Mouse (Mus musculus) stomach, embryonic 15.5 days (tissue): ENCODE measurements at regions not wholly inside any gene's neighbourhood (a gene's known extent, or its start where the extent isn't known, plus 50 kb on each side); places are given as distances from the start of the nearest gene placed in this dataset.

Experiments
- ATAC-seq: fragments of 200-750 bp; cut with Nextera tagmentation; 2 replicates; pipeline ENCODE4 v1.8.0; 2017; ENCODE audit warnings: low read depth, moderate number of reproducible peaks, moderate TSS enrichment; ENCODE audit not compliant: insufficient read depth, low FRiP score
- H3K27ac ChIP-seq: fragments of 300-500 bp; sonication (generic); 2 replicates; pipeline ENCODE4 v1.5.1; 2015; ENCODE audit warnings: mild to moderate bottlenecking, inconsistent platforms
- H3K27me3 ChIP-seq: fragments of 300-500 bp; sonication (generic); replicated peaks from 2 replicates; pipeline ENCODE4 v1.6.1; 2015; ENCODE audit warnings: inconsistent platforms
- H3K36me3 ChIP-seq: fragments of 300-500 bp; sonication (generic); 2 replicates; pipeline ENCODE4 v1.6.1; 2015; ENCODE audit warnings: inconsistent platforms
- H3K4me1 ChIP-seq: fragments of 300-500 bp; sonication (generic); 2 replicates; pipeline ENCODE4 v1.6.1; 2015; ENCODE audit warnings: inconsistent platforms
- H3K4me2 ChIP-seq: fragments of 300-500 bp; sonication (generic); 2 replicates; pipeline ENCODE4 v1.6.1; 2015; ENCODE audit warnings: mild to moderate bottlenecking, inconsistent platforms
- H3K4me3 ChIP-seq: fragments of 300-500 bp; sonication (generic); replicated peaks from 2 replicates; pipeline ENCODE4 v1.5.1; 2015; ENCODE audit warnings: inconsistent platforms
- H3K9ac ChIP-seq: fragments of 300-500 bp; sonication (generic); 2 replicates; pipeline ENCODE4 v1.6.1; 2015; ENCODE audit warnings: inconsistent platforms
- H3K9me3 ChIP-seq: fragments of 300-500 bp; sonication (generic); 2 replicates; pipeline ENCODE4 v1.6.1; 2016; ENCODE audit warnings: inconsistent platforms
- WGBS: fragments of 180-500 bp; shearing (Covaris S2); methylation state at CpG from one replicate; pipeline ENCODE4 v1.1.7; 2015; 5-methylcytosine and 5-hydroxymethylcytosine counted together

DNA sequence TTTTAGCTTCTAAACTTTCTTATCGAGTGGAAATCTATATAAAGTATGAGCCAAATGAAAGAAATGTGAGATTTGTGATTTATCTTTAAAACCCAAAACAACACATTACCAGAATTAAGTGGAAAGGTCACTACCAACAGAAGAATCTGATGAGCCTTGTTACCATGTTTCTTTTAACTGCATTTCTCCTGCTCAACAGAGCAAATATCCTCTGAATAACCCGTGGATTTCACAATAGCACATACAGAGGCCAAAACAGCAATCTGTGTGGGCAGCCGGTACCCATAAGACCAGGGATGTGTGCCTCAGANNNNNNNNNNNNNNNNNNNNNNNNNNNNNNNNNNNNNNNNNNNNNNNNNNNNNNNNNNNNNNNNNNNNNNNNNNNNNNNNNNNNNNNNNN lies 85.3 kb downstream of the 4930444P10Rik start:
- Histone ChIP-seq H3K36me3 (no peaks in the 10 kb centered on the region), H3K9me3 (no peaks in the 10 kb centered on the region), H3K9ac (no peak overlapping the region), H3K4me1 (no peaks in the 10 kb centered on the region), H3K4me2 (no peak overlapping the region), H3K27ac (no peak overlapping the region), H3K4me3 (no peak overlapping the region), H3K27me3 (no peaks in the 10 kb centered on the region)
- no peak for ATAC-seq
- 62% methylated on average over 3 of the region's 3 CpGs for WGBS

DNA sequence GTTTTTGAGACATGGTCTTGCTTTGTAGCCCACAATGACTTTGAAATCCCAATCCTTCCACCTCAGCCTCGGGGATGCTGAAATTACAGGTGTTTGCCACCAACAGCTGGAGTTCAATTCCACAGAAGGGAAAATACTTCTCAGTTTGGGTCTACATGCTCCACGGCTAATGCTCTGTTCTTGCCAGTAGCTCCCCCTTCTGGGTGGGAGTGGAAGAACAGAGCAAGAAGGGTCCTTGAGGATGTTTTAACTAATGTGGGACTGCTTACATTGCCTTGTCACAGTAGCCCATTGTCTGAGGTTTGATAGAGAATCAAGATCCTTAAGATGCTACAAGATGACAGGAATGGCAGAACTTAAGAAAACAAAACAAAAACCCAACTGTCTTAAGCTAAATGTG lies 86.2 kb downstream of the 4930444P10Rik start:
- 69% methylated on average over 2 of the region's 2 CpGs for WGBS

DNA sequence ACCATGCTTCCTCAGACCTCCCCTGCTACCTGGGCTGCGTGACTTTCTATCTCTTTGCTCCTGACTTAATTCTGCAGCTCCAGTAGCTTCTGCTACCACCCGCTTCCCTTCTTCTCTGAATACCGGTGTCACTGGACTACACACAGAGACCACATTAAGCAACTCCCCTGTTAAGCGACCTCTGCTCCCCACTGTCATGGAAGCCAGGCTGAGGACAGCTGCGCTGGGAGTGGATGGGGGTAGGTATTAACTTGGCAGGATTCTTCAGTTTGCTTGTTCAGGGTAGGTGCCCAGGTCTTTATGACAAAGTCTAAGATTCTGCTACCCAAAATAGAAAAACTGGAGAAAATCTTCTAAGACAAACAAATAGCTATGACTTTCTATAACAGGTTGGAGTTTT lies 96.0 kb downstream of the 4930444P10Rik start:
- no peak overlapping the region for H3K4me3 ChIP-seq
- no peak overlapping the region for H3K27ac ChIP-seq
- 76% methylated on average over 5 of the region's 5 CpGs for WGBS
- no peak overlapping the region for H3K9ac ChIP-seq
- no peaks in the 10 kb centered on the region for H3K4me1 ChIP-seq
- ATAC-seq, result no peak
- no peaks in the 10 kb centered on the region for H3K9me3 ChIP-seq
- H3K27me3 ChIP-seq, result no peaks in the 10 kb centered on the region
- H3K36me3 ChIP-seq, result no peaks in the 10 kb centered on the region
- no peak overlapping the region for H3K4me2 ChIP-seq

More for the DNA sequence above, 86.2 kb downstream of the 4930444P10Rik start:
- Histone ChIP-seq H3K9ac (no peak overlapping the region), H3K4me3 (no peak overlapping the region), H3K4me2 (no peak overlapping the region), H3K4me1 (no peaks in the 10 kb centered on the region), H3K36me3 (no peaks in the 10 kb centered on the region), H3K9me3 (no peaks in the 10 kb centered on the region), H3K27ac (no peak overlapping the region), H3K27me3 (no peaks in the 10 kb centered on the region)
- ATAC-seq, result no peak

DNA sequence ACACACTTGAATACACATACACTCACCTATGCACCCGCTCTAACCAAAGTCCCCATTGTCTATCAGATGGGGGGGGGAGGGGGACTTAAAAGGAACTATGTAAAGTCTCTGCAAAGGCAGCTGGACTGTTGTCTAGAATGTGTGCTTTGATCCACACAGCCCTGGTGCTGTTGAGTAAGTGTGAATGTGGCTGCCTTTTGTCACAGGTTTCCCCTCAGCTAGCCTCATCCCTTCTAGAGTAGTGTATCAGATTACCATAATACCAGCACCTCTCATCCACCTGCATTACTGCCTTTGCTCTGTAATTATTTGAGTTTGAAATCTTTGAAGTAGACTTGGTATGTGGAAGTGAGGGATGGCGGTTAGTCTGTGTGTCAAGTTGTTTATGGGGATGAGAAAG lies 96.8 kb downstream of the 4930444P10Rik start:
- Histone ChIP-seq H3K4me3 (no peak overlapping the region), H3K9ac (no peak overlapping the region), H3K27ac (no peak overlapping the region), H3K9me3 (no peaks in the 10 kb centered on the region), H3K4me2 (no peak overlapping the region), H3K36me3 (no peaks in the 10 kb centered on the region), H3K4me1 (no peaks in the 10 kb centered on the region), H3K27me3 (no peaks in the 10 kb centered on the region)
- 62% methylated on average over 2 of the region's 2 CpGs for WGBS
- no peak for ATAC-seq

DNA sequence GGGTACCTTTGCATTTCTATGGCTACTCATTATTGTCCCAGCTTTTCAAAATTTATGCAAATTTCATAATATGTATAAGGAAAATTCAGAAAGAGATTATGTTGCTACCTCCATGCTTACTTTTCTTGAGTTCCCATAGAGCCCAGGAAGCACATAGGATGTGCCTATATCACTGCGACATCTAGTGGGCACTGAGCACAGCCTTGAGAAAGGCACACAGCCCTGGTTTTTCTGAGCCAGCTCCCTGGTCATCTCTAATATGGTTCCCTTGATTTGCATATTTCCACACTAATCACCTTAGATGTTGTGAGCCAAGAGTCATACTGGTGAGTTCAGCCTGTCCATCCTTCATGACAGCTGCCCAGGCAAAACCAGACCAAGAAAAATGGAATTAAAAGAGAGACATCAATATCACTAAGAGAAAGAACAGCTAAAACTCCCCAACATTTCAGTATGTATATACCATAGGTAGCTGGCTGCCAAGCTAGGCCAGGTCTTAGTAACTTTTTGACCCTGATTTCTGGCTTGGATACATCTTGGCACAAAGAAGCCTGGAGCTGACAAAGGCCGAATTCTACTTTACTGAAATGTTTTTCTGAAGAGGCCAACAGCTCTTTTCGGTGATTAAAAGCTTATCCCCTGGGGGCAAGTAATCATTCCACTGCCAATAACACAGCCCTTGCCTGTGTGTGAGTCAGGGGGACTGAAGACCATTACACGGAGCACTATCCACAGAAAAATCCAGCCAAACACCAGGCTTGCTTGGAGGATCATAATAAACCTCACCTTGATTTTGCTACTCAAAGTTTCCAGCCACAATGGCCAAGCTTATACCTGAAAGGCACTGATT lies 99.3 kb downstream of the 4930444P10Rik start:
- Histone ChIP-seq H3K4me2 (no peak overlapping the region), H3K9me3 (no peaks in the 10 kb centered on the region), H3K9ac (no peak overlapping the region), H3K4me3 (no peak overlapping the region), H3K27ac (no peak overlapping the region), H3K36me3 (no peaks in the 10 kb centered on the region), H3K4me1 (peaks cover 4% of the 10 kb centered on the region; the same call in 1 of the 2 replicates), H3K27me3 (no peaks in the 10 kb centered on the region)
- no peak for ATAC-seq
- 54% methylated on average over 4 of the region's 4 CpGs for WGBS

DNA sequence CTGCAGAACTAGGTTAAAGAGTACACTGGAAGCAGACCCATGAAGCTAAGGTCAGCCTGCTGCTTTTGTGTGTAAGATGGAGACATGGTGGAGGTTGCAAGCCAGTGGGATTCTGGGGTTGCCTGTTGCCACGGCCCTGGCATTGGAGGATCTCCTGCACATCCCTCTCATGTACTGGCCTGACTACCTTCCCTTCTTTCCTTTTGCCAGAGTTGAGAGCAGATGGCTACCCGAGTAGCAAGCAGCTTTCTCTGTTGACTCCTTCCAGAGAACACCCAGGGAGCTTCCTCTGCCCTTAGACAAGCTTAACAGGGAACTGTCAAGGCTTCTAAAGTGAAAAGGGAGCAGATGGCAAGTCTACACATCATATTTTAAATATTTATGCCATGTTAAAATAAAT lies 102.1 kb downstream of the 4930444P10Rik start:
- H3K4me2 ChIP-seq, result no peak overlapping the region
- H3K4me1 ChIP-seq, result peaks cover 4% of the 10 kb centered on the region; the same call in 1 of the 2 replicates
- H3K36me3 ChIP-seq, result no peaks in the 10 kb centered on the region
- H3K4me3 ChIP-seq, result no peak overlapping the region
- no peaks in the 10 kb centered on the region for H3K9me3 ChIP-seq
- no peak overlapping the region for H3K9ac ChIP-seq
- WGBS, result 27% methylated on average over 2 of the region's 2 CpGs
- H3K27me3 ChIP-seq, result no peaks in the 10 kb centered on the region
- ATAC-seq, result no peak
- H3K27ac ChIP-seq, result peak overlapping the region; percentile 55

DNA sequence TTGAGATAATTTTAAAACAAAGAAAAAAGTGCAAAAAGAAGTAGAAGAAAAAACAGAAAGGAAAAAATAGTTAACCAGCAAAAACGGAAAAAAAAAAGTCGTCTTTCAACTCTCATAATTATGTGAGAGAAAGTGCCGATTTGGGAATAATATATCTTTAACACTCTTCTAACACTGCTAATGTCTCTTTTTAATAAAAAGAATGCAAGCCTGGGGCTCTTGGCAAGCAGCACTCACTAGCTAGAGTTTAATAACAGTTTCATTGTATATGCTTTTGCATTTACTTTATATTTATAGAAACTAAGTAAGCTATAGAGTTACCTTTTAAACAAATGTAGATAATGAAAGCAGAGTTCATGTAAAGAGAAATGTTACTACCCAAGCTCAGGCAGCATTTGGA lies 107.5 kb downstream of the 4930444P10Rik start:
- Histone ChIP-seq H3K9me3 (no peaks in the 10 kb centered on the region), H3K36me3 (no peaks in the 10 kb centered on the region), H3K4me1 (no peaks in the 10 kb centered on the region), H3K4me3 (no peak overlapping the region), H3K9ac (no peak overlapping the region), H3K4me2 (no peak overlapping the region), H3K27me3 (no peaks in the 10 kb centered on the region), H3K27ac (no peak overlapping the region)
- WGBS, result 63% methylated on average over 3 of the region's 3 CpGs
- no peak for ATAC-seq

DNA sequence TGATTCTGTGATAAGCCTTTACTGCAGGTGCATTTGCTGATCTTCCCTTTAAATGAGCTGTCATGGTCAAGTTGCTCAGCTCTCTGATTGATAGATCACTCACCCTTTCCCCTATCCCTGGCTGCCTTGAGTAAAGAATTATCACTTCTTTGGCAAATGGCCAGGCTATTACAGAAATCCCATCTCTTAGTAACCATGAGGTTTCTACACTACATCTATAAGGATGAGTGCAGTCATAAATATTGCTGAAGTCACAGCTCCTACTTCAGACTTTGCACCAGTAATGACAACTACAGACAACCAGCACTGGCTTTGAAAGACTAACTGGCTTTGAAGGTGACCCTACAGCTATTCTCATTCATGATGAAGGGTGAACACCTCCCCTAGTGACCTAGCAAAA lies 113.8 kb downstream of the 4930444P10Rik start:
- no peak overlapping the region for H3K4me2 ChIP-seq
- H3K9me3 ChIP-seq, result no peaks in the 10 kb centered on the region
- ATAC-seq, result no peak
- H3K4me1 ChIP-seq, result no peaks in the 10 kb centered on the region
- no peak overlapping the region for H3K9ac ChIP-seq
- no peak overlapping the region for H3K4me3 ChIP-seq
- H3K27ac ChIP-seq, result no peak overlapping the region
- H3K27me3 ChIP-seq, result no peaks in the 10 kb centered on the region
- H3K36me3 ChIP-seq, result no peaks in the 10 kb centered on the region

DNA sequence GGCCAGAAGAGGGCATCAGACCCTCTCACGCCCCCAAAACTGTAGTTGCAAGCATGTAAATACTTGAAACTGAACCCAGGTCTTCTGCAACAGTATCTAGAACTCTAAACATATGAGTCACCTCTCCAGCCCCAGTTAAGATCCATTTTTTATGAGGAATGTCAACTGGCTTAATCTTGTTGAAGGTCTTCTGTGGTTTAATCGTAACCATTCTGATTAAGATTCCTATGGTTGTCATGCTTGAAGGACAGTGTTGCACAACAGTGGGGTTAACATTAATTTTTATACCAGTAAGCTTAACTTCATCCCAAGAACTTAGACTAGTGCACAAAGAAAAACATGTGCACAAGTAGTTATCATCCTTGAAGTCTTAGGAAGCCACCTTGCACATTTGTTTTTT lies 133.5 kb downstream of the 4930444P10Rik start:
- WGBS, result 74% methylated on average over 2 of the region's 2 CpGs
- no peak overlapping the region for H3K9ac ChIP-seq
- H3K4me3 ChIP-seq, result no peak overlapping the region

DNA sequence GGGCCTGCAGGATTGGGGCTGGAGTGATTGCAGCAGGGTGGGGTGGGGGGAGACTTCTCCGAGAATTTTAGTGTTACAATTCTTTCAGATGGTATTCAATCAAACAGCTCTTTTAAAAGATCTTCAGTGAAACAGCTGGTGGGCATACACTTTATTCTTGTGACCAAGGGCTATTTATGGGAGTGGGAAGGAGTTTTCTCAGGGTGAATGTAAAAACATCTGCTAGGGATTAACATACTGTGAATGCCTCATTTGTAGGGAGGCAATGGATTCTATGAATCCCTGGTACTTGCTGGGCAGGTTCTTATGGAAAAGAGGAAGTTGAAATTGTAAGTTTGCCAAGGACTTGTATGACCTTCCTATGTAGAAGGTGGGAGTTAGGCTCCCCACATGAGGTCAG lies 134.5 kb downstream of the 4930444P10Rik start:
- WGBS, result 77% methylated on average over 1 of the region's 1 CpGs
- Histone ChIP-seq H3K4me1 (no peaks in the 10 kb centered on the region), H3K4me2 (no peak overlapping the region), H3K27ac (no peak overlapping the region), H3K9me3 (no peaks in the 10 kb centered on the region), H3K36me3 (no peaks in the 10 kb centered on the region), H3K4me3 (no peak overlapping the region), H3K9ac (no peak overlapping the region), H3K27me3 (no peaks in the 10 kb centered on the region)
- no peak for ATAC-seq

More for the DNA sequence above, 133.5 kb downstream of the 4930444P10Rik start:
- H3K4me2 ChIP-seq, result no peak overlapping the region
- ATAC-seq, result no peak
- H3K27ac ChIP-seq, result no peak overlapping the region
- no peaks in the 10 kb centered on the region for H3K9me3 ChIP-seq
- no peaks in the 10 kb centered on the region for H3K27me3 ChIP-seq
- H3K36me3 ChIP-seq, result no peaks in the 10 kb centered on the region
- no peaks in the 10 kb centered on the region for H3K4me1 ChIP-seq

DNA sequence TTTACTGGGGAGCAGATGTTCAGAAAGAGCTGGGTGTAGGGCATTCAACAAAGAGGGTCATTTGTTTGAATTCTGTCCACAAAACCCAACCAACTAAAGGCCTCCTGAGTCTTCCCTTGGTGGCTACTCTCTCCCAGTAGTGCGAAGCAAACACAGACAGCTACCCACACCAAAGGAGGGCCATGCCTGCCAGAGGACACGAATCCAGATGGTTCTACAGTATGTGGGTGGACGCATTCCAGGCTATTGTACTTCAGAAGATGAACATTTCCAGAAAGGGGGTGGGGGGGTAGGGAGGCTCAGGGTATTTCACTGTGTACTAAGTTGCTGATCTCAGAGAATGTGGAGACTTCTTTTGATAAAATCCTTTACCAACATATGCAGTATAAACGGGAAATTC lies 149.5 kb downstream of the 4930444P10Rik start:
- Histone ChIP-seq H3K9ac (no peak overlapping the region), H3K27me3 (no peaks in the 10 kb centered on the region), H3K36me3 (no peaks in the 10 kb centered on the region), H3K9me3 (no peaks in the 10 kb centered on the region), H3K4me3 (no peak overlapping the region), H3K4me1 (no peaks in the 10 kb centered on the region), H3K4me2 (no peak overlapping the region), H3K27ac (no peak overlapping the region)
- WGBS, result 75% methylated on average over 4 of the region's 4 CpGs
- no peak for ATAC-seq

DNA sequence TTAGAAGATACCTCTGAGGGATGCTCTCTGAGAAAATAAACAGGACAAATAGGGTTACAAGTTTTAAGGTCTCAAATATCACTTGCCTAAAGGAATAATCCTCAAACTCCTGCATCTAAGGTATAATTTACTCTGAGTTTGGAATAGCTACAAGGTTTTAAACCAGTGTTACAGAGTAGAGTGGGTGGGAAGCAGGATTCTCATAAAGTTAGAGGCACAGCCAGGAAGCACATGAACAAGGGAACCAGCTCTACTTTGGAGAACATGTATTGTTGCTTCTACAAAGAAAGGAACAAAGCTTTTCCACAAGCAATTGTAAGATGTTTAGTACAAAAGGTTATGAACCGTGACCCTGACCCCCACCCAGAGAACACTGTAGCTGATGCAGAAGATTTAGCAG lies 150.1 kb downstream of the 4930444P10Rik start:
- Histone ChIP-seq H3K27ac (no peak overlapping the region), H3K9me3 (no peaks in the 10 kb centered on the region), H3K4me2 (no peak overlapping the region), H3K9ac (no peak overlapping the region), H3K27me3 (no peaks in the 10 kb centered on the region), H3K4me3 (no peak overlapping the region), H3K36me3 (no peaks in the 10 kb centered on the region), H3K4me1 (no peaks in the 10 kb centered on the region)
- ATAC-seq, result no peak
- WGBS, result 69% methylated on average over 1 of the region's 1 CpGs
